Mouse (Mus musculus) E14TG2a.4 (cell line): Measurements from ENCODE around the gene Gipc3.

Source experiments
- CTCF ChIP-seq: conservative IDR thresholded peaks from 2 replicates; pipeline ENCODE4 v1.5.1; 2014; ENCODE audit warnings: low read length
- POU5F1 ChIP-seq: IDR thresholded peaks from 2 replicates; pipeline ENCODE4 v1.6.1; 2014; ENCODE audit warnings: low read length, borderline replicate concordance

GRCm38 (mm10) chr10:81304597-81305238 is 38.3 kb downstream of the Gipc3 start:
- TF ChIP-seq POU5F1, result no peak
- TF ChIP-seq CTCF, result peak; percentile 72
